Mouse (Mus musculus) hindbrain, embryonic 11.5 days (tissue): Measurements from ENCODE around the gene Ccr10. TPM values are rescaled to one million over a fixed set of nuclear protein-coding genes. Genes with fewer than 3 reads are reported as not detected.
A peak's percentile ranks its signal among the peaks of the same experiment; 100 is the strongest.

Source experiments
- ATAC-seq: fragments of 200-750 bp; cut with Nextera tagmentation; 2 replicates; pipeline ENCODE4 v1.8.0; 2017; ENCODE audit warnings: mild to moderate bottlenecking, moderate TSS enrichment, moderate library complexity; ENCODE audit not compliant: low FRiP score
- DNase-seq: peaks from one replicate; pipeline ENCODE4 v3.0.0-alpha.2; 2015; ENCODE audit warnings: low spot score
- H3K27ac ChIP-seq: fragments of 300-500 bp; sonication (generic); 2 replicates; pipeline ENCODE4 v1.5.1; 2014; ENCODE audit warnings: mild to moderate bottlenecking, low read depth, low read length
- H3K27me3 ChIP-seq: fragments of 300-500 bp; sonication (generic); 2 replicates; pipeline ENCODE4 v1.6.1; 2014; ENCODE audit warnings: mild to moderate bottlenecking, low read length, moderate library complexity, mixed read lengths; ENCODE audit not compliant: control insufficient read depth, insufficient read depth
- H3K36me3 ChIP-seq: fragments of 300-500 bp; sonication (generic); 2 replicates; pipeline ENCODE4 v1.6.1; 2014; ENCODE audit warnings: mild to moderate bottlenecking, low read length, moderate library complexity, mixed read lengths; ENCODE audit not compliant: control insufficient read depth, insufficient read depth
- H3K4me1 ChIP-seq: fragments of 300-500 bp; sonication (generic); replicated peaks from 2 replicates; pipeline ENCODE4 v1.6.1; 2014; ENCODE audit warnings: low read length, mixed read lengths; ENCODE audit not compliant: control insufficient read depth, insufficient read depth
- H3K4me2 ChIP-seq: fragments of 300-500 bp; sonication (generic); replicated peaks from 2 replicates; pipeline ENCODE4 v1.6.1; 2014; ENCODE audit warnings: mild to moderate bottlenecking, low read depth, low read length
- H3K4me3 ChIP-seq: fragments of 300-500 bp; sonication (generic); 2 replicates; pipeline ENCODE4 v1.5.1; 2014; ENCODE audit warnings: low read depth, low read length
- H3K9ac ChIP-seq: fragments of 300-500 bp; sonication (generic); 2 replicates; pipeline ENCODE4 v1.6.1; 2014; ENCODE audit warnings: low read depth, low read length
- H3K9me3 ChIP-seq: fragments of 300-500 bp; sonication (generic); 2 replicates; pipeline ENCODE4 v1.6.1; 2016; ENCODE audit warnings: low read length; ENCODE audit not compliant: control insufficient read depth
- WGBS: fragments of 180-500 bp; shearing (Covaris S2); extraction: QIAGEN DNeasy Blood & Tissue Kit; methylation state at CpG from one replicate; pipeline ENCODE4 v1.1.7; 2014; 5-methylcytosine and 5-hydroxymethylcytosine counted together
- polyA plus RNA-seq: library from polyadenylated mRNA; unstranded; fragments of >200 nt; fragmentation: Nextera tagmentation; extraction: Ambion mirVana; gene quantifications from 2 replicates; pipeline ENCODE4 v1.2.1, GENCODE M21; 2014

Gene Ccr10
- polyA plus RNA-seq: 0.19 TPM in 1 of 2 replicates, not detected in the other

DNA sequence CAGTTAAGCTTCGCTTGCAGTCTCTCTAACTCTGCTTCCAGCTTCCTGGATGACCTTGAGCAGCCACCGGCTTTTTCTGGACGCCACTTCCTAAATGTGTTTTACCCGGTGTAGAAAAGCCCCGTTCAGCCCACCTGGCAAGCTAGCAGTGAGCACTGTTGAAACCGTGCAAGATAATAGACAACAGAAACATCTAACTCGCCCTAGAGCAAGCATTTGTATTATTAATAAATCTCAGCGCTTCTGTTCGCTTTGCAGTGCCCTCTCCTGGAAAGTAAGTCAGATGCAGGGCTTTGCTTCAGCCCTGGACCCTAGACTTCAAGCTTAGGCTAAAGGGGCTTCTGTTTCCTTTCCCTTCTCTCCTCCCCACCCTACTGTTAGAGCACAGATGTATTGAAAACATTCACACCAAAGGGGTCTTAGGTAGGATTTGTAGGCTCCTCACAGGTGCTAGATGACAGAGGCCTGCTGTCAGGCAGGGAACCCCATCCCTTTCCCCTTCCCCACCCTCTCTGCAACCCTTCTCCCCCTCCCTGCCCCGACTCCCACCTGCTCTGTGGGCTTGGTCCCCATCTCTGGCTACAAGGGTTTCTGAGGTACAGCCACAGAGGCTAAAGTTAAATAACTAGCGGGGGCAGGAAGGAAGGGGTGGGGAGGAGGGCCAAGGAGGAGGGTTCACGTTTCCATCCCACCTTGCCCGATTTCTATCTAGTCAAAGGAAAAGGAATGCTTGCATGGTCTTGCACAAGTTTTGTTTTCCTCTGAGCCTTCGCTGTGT, at the start of gene Ccr10:
Gene Ccr10 (minus strand): TSS at position 593 of the 778 bp plus-strand sequence.
- 28% methylated on average over 14 of the region's 14 CpGs for WGBS
- Histone ChIP-seq H3K36me3 (no peaks in the 10 kb centered on the region), H3K4me3 (peak within 1 kb of the TSS; percentile 28), H3K27ac (no peak within 1 kb of the TSS), H3K4me2 (peak within 1 kb of the TSS; percentile 73), H3K4me1 (peaks cover 29% of the 10 kb centered on the region; the same call in 1 of the 2 replicates), H3K9me3 (no peaks in the 10 kb centered on the region), H3K27me3 (peaks cover 63% of the 10 kb centered on the region), H3K9ac (peak within 1 kb of the TSS; percentile 35; the same call in 1 of the 2 replicates)
- ATAC-seq: no peak
- DNase-seq: peak; percentile 33

DNA sequence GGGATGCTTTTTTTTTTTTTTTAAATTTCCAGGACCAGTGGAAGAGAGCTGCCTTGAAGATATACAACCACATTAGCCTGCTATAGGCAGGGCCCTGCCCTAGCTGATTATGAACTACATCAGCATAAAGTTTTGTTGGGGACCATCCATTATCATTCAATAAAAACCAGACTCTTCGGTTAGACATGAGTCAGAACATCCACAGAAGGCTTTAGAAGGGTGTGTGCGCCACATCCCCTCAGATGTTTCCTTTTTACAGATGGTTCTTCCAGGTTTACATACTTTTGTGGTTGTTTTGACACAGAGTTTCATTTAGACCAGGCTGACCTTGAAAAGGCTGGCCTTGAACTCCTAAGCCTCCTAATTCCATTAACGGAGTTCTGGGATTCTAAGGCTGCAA, 49.1 kb upstream of the Ccr10 start:
- Histone ChIP-seq H3K4me2 (no peak overlapping the region), H3K9ac (no peak overlapping the region), H3K9me3 (no peaks in the 10 kb centered on the region), H3K4me3 (no peak overlapping the region), H3K27ac (no peak overlapping the region), H3K27me3 (no peaks in the 10 kb centered on the region), H3K36me3 (no peaks in the 10 kb centered on the region), H3K4me1 (no peaks in the 10 kb centered on the region)
- WGBS: 92% methylated on average over 3 of the region's 3 CpGs
- ATAC-seq (no peak), DNase-seq (no peak)

DNA sequence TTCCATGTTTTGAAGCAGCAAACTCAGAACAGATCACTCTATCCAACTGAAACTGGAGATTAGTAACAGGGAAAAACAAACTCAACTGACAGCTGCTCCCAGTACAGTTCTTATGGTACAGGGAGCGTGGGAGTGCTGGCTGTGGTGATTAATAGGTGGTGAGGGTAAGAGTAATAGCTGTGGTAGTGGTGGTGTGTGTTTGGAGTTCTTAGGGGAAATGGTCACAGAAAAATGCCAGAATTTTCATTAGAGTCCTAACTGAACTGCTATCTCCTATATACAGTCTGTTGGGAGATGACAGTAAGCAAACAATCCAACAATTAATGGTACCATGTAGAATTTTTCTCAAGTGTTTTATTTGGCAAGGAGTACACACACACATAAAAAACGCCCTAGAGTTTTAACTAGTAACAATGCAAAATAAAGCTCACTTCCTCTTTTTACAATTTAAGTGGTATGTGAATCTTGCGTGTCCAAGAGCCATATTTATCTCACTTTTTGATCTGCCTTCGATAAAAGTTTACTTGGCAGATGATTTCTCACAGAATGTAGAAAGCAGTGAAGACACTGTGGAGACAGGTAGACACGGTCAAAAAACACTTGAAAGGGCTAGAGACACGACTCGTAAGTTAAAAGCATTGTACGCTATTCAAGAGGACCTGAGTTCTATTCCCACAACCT, 46.2 kb upstream of the Ccr10 start:
- Histone ChIP-seq H3K27ac (no peak overlapping the region), H3K4me1 (no peaks in the 10 kb centered on the region), H3K9ac (no peak overlapping the region), H3K36me3 (no peaks in the 10 kb centered on the region), H3K27me3 (no peaks in the 10 kb centered on the region), H3K4me2 (no peak overlapping the region), H3K4me3 (no peak overlapping the region), H3K9me3 (no peaks in the 10 kb centered on the region)
- 92% methylated on average over 8 of the region's 8 CpGs for WGBS
- ATAC-seq (no peak), DNase-seq (no peak)

DNA sequence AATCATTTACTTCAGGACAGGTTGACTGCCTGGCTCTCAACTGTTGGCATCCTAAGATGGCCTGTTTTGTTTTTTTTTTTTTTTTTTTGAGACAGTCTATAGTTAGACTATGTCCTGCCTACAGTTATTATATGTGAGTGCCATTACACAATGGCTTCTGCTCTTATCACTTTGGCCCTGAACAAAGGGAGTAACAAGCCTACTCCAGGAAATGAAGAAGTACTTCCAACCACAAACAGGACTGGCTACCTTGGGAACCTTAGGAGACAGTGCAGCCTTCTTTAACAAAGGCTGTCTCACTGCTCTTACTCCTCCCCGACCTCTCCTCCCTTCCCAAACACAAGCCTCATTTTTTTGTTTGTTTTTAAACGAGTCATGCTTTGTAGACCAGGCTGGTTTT, 45.6 kb upstream of the Ccr10 start:
- Histone ChIP-seq H3K4me3 (no peak overlapping the region), H3K36me3 (no peaks in the 10 kb centered on the region), H3K4me2 (no peak overlapping the region), H3K9me3 (no peaks in the 10 kb centered on the region), H3K27me3 (no peaks in the 10 kb centered on the region), H3K4me1 (no peaks in the 10 kb centered on the region), H3K9ac (no peak overlapping the region), H3K27ac (no peak overlapping the region)
- DNase-seq: no peak
- WGBS: 57% methylated on average over 2 of the region's 2 CpGs
- ATAC-seq: no peak

DNA sequence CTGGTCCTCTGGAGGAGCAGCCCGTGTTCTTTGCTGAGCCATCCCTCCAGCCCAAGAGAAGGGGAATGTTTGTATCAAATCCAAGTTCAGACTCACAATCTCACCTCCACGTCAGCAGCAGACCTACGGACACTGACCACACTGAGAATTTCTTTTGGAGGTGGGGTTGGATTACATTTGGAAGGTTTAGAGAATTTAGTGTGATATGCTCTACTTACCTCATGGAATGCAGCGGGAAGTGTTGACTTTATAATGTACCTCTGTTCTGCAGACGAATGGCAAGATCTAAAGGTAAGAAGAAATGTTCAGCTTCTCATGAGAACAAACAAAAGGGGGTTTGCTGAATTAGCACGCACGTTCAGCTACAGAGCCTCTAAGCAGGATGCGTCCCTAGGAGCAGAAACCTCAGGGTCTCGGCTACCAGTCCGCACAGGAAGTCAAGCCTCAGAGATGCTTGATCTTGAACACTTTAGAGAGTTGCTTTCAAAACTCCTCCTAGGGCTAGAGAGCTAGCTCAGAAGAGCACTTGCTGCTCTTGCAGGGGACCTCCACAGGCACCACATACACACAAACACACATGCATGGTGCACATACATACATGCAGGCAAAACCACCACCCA, 43.3 kb upstream of the Ccr10 start:
- H3K4me3 ChIP-seq: no peak overlapping the region
- ATAC-seq: no peak
- no peak overlapping the region for H3K9ac ChIP-seq
- no peaks in the 10 kb centered on the region for H3K9me3 ChIP-seq
- 84% methylated on average over 10 of the region's 10 CpGs for WGBS
- no peaks in the 10 kb centered on the region for H3K27me3 ChIP-seq
- H3K27ac ChIP-seq: no peak overlapping the region
- no peaks in the 10 kb centered on the region for H3K36me3 ChIP-seq
- H3K4me1 ChIP-seq: no peaks in the 10 kb centered on the region
- no peak for DNase-seq
- H3K4me2 ChIP-seq: no peak overlapping the region

DNA sequence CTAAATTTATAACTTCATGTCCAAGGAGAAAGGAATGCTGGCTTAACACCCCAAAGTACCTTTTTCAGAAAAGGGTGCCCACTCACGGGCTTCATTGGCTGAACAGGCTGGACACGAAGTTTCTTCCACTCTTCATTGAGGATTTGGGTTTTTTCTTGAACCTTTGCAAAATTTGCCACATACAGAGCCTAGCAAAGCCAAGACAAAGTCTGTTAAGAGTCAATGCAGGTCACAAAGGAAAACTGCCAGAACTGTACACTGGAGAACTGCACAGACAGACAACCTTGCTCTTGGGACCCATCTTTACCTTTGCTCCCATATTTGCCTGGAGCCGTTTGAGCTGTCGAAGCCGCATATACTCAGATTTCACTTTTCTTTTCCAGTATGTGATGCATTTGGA, 41.7 kb upstream of the Ccr10 start:
- Histone ChIP-seq H3K9me3 (no peaks in the 10 kb centered on the region), H3K4me2 (no peak overlapping the region), H3K27me3 (no peaks in the 10 kb centered on the region), H3K4me3 (no peak overlapping the region), H3K27ac (no peak overlapping the region), H3K9ac (no peak overlapping the region), H3K4me1 (no peaks in the 10 kb centered on the region), H3K36me3 (no peaks in the 10 kb centered on the region)
- DNase-seq: no peak
- ATAC-seq: no peak
- WGBS: 90% methylated on average over 5 of the region's 5 CpGs

DNA sequence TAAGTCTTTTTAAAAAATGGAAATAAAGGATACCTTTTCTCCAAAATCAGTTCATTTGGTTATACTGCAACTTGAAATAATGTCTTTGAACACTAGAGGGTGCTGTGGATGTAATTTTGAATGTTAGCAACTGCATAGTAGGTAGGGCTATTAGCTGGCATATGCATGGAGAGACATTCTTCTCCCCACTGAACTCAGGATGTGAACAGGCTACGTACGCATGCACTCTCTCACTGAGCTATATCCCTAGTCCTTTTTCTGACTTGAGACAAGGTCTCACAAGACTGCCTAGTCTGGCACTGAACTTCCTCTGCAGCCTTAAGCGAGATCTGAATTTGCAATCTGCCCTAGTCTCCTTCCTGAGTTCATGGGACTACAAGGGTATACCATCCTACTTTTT, 36.7 kb upstream of the Ccr10 start:
- H3K9me3 ChIP-seq: no peaks in the 10 kb centered on the region
- H3K4me3 ChIP-seq: no peak overlapping the region
- no peak overlapping the region for H3K4me2 ChIP-seq
- H3K27me3 ChIP-seq: no peaks in the 10 kb centered on the region
- 50% methylated on average over 3 of the region's 3 CpGs for WGBS
- no peaks in the 10 kb centered on the region for H3K4me1 ChIP-seq
- H3K27ac ChIP-seq: no peak overlapping the region
- H3K36me3 ChIP-seq: no peaks in the 10 kb centered on the region
- no peak overlapping the region for H3K9ac ChIP-seq
- DNase-seq: peak; percentile 82
- no peak for ATAC-seq

DNA sequence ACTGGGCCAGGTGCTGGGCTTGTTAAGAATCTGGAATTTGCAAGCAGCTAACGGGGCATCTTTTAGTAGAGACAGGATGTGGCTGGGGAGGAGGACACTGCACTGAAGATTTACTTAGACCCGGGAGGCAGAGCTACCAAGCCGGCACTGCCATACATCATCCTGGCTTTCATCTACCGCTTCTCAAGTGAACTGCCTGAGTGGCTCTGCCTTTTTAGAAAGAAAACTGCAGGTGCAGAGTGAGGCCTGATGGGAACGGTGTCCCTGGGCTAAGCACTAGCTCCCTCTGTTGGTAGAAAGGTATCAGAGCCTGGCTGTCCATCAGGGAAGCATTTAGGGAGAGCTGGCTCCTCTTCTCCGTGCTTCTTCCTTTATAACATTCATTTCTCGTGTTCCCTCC, 25.7 kb upstream of the Ccr10 start:
- H3K36me3 ChIP-seq: 0 out of 2 replicates have a peak, but pooled peaks cover 2% of the 10 kb centered on the region
- DNase-seq: peak; percentile 64
- H3K27me3 ChIP-seq: no peaks in the 10 kb centered on the region
- no peaks in the 10 kb centered on the region for H3K4me1 ChIP-seq
- 26% methylated on average over 7 of the region's 7 CpGs for WGBS
- no peak overlapping the region for H3K4me2 ChIP-seq
- no peaks in the 10 kb centered on the region for H3K9me3 ChIP-seq
- ATAC-seq: no peak
- H3K9ac ChIP-seq: no peak overlapping the region
- H3K4me3 ChIP-seq: no peak overlapping the region
- H3K27ac ChIP-seq: no peak overlapping the region
